Mouse (Mus musculus) small intestine, adult 2 months (tissue): Measurements from ENCODE around the gene Cntn2.

Source experiments
- CTCF ChIP-seq: fragments of 200-500 bp; IDR thresholded peaks from 2 replicates; pipeline ENCODE4 v1.5.1; 2012; ENCODE audit warnings: low read depth, mild to moderate bottlenecking, control low read depth, inconsistent platforms, low read length, moderate library complexity, mixed read lengths; ENCODE audit not compliant: insufficient replicate concordance, insufficient read length; ENCODE audit errors: extremely low read depth
- POLR2A ChIP-seq: fragments of 200-500 bp; IDR thresholded peaks from 2 replicates; pipeline ENCODE4 v1.6.1; 2012; ENCODE audit warnings: low read depth, mild to moderate bottlenecking, control low read depth, inconsistent platforms, low read length, moderate library complexity

- TF ChIP-seq POLR2A (no peak), CTCF (no peak)
Measured at GRCm38 (mm10) chr1:132559045-132559444, 16.0 kb upstream of the Cntn2 start.
